Mouse (Mus musculus) liver, postnatal 0 days (tissue): Measurements from ENCODE around the gene Tenm1.

Source experiments
- CTCF ChIP-seq: sonication (generic); IDR thresholded peaks from 2 replicates; pipeline ENCODE4 v1.5.1; 2016; ENCODE audit warnings: antibody characterized with exemption, low read depth
- EP300 ChIP-seq: IDR thresholded peaks from 2 replicates; pipeline ENCODE4 v1.6.1; 2016; ENCODE audit warnings: antibody characterized with exemption, low read depth, mild to moderate bottlenecking

GRCm38 (mm10) chrX:42647131-42647530, 781.8 kb downstream of the Tenm1 start:
- TF ChIP-seq CTCF = no peak
- TF ChIP-seq EP300 = no peak
